Mouse (Mus musculus): ENCODE data around the gene Dcx. TPM values are rescaled to one million over a fixed set of nuclear protein-coding genes. Genes with fewer than 3 reads are reported as not detected.

Gene Dcx
- polyA plus RNA-seq, 1 experiment: 0.03 TPM

- no peak for DNase-seq (ENCODE audit: low spot score)
Observed at GRCm38 (mm10) chrX:143827212-143827611, 105.9 kb downstream of the Dcx start, which contains the start of gene Capn6. Capn6 (minus strand) TSS chrX:143827414.

- no peak for DNase-seq (ENCODE audit: low spot score)
Observed at GRCm38 (mm10) chrX:143826521-143826920, 106.6 kb downstream of the Dcx start.

DNA sequence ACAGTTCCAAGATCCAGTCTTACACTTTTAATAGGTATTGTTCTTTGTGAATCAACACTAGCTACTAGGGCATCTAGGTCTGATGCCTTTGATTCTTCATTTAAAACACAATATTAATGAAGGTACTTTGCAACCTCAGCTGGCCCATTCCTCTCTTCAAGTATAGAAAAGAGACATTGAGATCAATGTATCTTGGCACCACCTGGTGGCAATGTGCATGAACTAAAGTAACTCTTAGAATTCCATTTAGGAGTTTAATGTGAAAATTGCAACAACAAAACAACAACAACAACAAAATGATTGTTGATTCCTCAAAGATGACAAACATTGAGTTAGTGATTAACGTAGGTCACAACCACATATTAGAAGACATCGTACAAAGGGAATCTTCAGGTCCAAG is 114.2 kb downstream of the Dcx start:
- no peak for DNase-seq (ENCODE audit: low spot score)

GRCm38 (mm10) chrX:143815948-143816347 is 117.2 kb downstream of the Dcx start:
- DNase-seq (ENCODE audit: low spot score): no peak

Other genes with a start within 250 kb of the Dcx start
- 5.3 and 6.6 TPM in 2 replicates for gene Capn6, start 105.9 kb downstream of the Dcx start, polyA plus RNA-seq (2012; rRNA removed)
- gene A730046J19Rik, start 220.4 kb upstream of the Dcx start, polyA plus RNA-seq (2012; rRNA removed): 0.16 and 0.17 TPM in 2 replicates

Data from urinary bladder, adult 2 months (tissue).